Mouse (Mus musculus) CH12.LX (cell line): ENCODE data around the gene Txndc16. TPM values are rescaled to one million over a fixed set of nuclear protein-coding genes. Genes with fewer than 3 reads are reported as not detected.

Experiments
- DNase-seq: peaks from one replicate; pipeline ENCODE4 v3.0.0-alpha.2; 2013; ENCODE audit errors: extremely low read depth
- H3K27ac ChIP-seq: 2 replicates; pipeline ENCODE4 v1.5.1; 2012; ENCODE audit warnings: low read depth, mild to moderate bottlenecking, control low read depth, moderate library complexity; ENCODE audit not compliant: insufficient read depth
- H3K27me3 ChIP-seq: replicated peaks from 2 replicates; pipeline ENCODE3; 2012; ENCODE audit warnings: inconsistent platforms
- H3K36me3 ChIP-seq, 2 experiments: replicated peaks in 1 of 2; 2 replicates each; pipeline versions ENCODE3 to v1.6.1; 2012; ENCODE audit warnings: inconsistent platforms in 1 of 2, low read length in 1 of 2, mild to moderate bottlenecking in 1 of 2, mixed read lengths in 1 of 2, moderate library complexity in 1 of 2; ENCODE audit not compliant: control insufficient read depth in 1 of 2, insufficient read depth in 1 of 2
- H3K4me1 ChIP-seq, 2 experiments: 2 replicates each; pipeline ENCODE4 v1.6.1; 2012; ENCODE audit warnings: inconsistent platforms in 1 of 2, moderate library complexity in 1 of 2; ENCODE audit not compliant: insufficient read depth in 2 of 2, control insufficient read depth in 1 of 2
- H3K4me2 ChIP-seq: 2 replicates; pipeline ENCODE4 v1.6.1; 2012; ENCODE audit warnings: low read depth, mild to moderate bottlenecking, control low read depth; ENCODE audit not compliant: poor library complexity, insufficient read depth, severe bottlenecking
- H3K4me3 ChIP-seq, 3 experiments: fragments of 150-350 bp in 1 of 3; sonication (generic) in 1 of 3; replicated peaks in 1 of 3; 2 replicates each; pipeline versions ENCODE3 to v1.5.1; 2011 to 2012; ENCODE audit warnings: low read depth in 2 of 3, low read length in 2 of 3, mild to moderate bottlenecking in 2 of 3, moderate library complexity in 2 of 3, control low read depth in 1 of 3, improper control_type of control experiment in 1 of 3, inconsistent platforms in 1 of 3, mixed read lengths in 1 of 3; ENCODE audit not compliant: poor library complexity in 1 of 3
- H3K79me2 ChIP-seq: replicated peaks from 2 replicates; pipeline ENCODE4 v1.6.1; 2012; ENCODE audit warnings: mild to moderate bottlenecking, moderate library complexity; ENCODE audit not compliant: control insufficient read depth, poor library complexity, insufficient read depth, severe bottlenecking; ENCODE audit errors: extremely low read depth
- H3K9ac ChIP-seq: 2 replicates; pipeline ENCODE4 v1.6.1; 2012; ENCODE audit warnings: low read depth, mild to moderate bottlenecking, control low read depth, moderate library complexity; ENCODE audit not compliant: insufficient read depth
- H3K9me3 ChIP-seq: replicated peaks from 2 replicates; pipeline ENCODE3; 2012; ENCODE audit warnings: low read length, inconsistent platforms, mixed read lengths
- BHLHE40 ChIP-seq: IDR thresholded peaks from 2 replicates; pipeline ENCODE4 v1.6.1; 2011; ENCODE audit warnings: mild to moderate bottlenecking, low read depth, low read length, improper control_type of control experiment
- CHD1 ChIP-seq: IDR thresholded peaks from 2 replicates; pipeline ENCODE4 v1.6.1; 2012; ENCODE audit warnings: low read depth, low read length, improper control_type of control experiment, inconsistent platforms
- CHD2 ChIP-seq: IDR thresholded peaks from 2 replicates; pipeline ENCODE4 v1.6.1; 2011; ENCODE audit warnings: low read length, improper control_type of control experiment
- CTCF ChIP-seq, 2 experiments: IDR thresholded peaks in 1 of 2; conservative IDR thresholded peaks in 1 of 2; 2 replicates each; pipeline ENCODE4 v1.5.1; 2011 to 2012; ENCODE audit warnings: low read depth in 2 of 2, low read length in 2 of 2, improper control_type of control experiment in 1 of 2, inconsistent platforms in 1 of 2, mild to moderate bottlenecking in 1 of 2, moderate library complexity in 1 of 2
- GABPA ChIP-seq: IDR thresholded peaks from 2 replicates; pipeline ENCODE4 v1.6.1; 2012; ENCODE audit warnings: low read depth, low read length, improper control_type of control experiment, inconsistent platforms; ENCODE audit not compliant: insufficient replicate concordance
- HCFC1 ChIP-seq: IDR thresholded peaks from 2 replicates; pipeline ENCODE4 v1.6.1; 2012; ENCODE audit warnings: low read depth, mild to moderate bottlenecking, inconsistent platforms, low read length, improper control_type of control experiment
- IRF4 ChIP-seq: IDR thresholded peaks from 2 replicates; pipeline ENCODE4 v1.6.1; 2014; ENCODE audit warnings: low read depth, mild to moderate bottlenecking, inconsistent platforms, low read length, improper control_type of control experiment
- JUN ChIP-seq: IDR thresholded peaks from 2 replicates; pipeline ENCODE4 v1.6.1; 2011; ENCODE audit warnings: low read depth, mild to moderate bottlenecking, low read length, improper control_type of control experiment, moderate library complexity; ENCODE audit not compliant: insufficient read depth
- KAT2A ChIP-seq: IDR thresholded peaks from 2 replicates; pipeline ENCODE4 v1.6.1; 2012; ENCODE audit warnings: low read length, improper control_type of control experiment, inconsistent platforms; ENCODE audit not compliant: insufficient replicate concordance
- MAFK ChIP-seq: IDR thresholded peaks from 2 replicates; pipeline ENCODE4 v1.6.1; 2011; ENCODE audit warnings: low read length, improper control_type of control experiment; ENCODE audit not compliant: insufficient replicate concordance
- MAZ ChIP-seq: IDR thresholded peaks from 2 replicates; pipeline ENCODE4 v1.6.1; 2012; ENCODE audit warnings: low read depth, mild to moderate bottlenecking, inconsistent platforms, low read length, improper control_type of control experiment, moderate library complexity
- MEF2A ChIP-seq: IDR thresholded peaks from 2 replicates; pipeline ENCODE4 v1.6.1; 2014; ENCODE audit warnings: low read depth, mild to moderate bottlenecking, inconsistent platforms, low read length, improper control_type of control experiment, borderline replicate concordance
- MYC ChIP-seq: IDR thresholded peaks from 2 replicates; pipeline ENCODE4 v1.6.1; 2011; ENCODE audit warnings: low read depth, mild to moderate bottlenecking, improper control_type of control experiment, low read length
- PAX5 ChIP-seq: IDR thresholded peaks from 2 replicates; pipeline ENCODE4 v1.6.1; 2012; ENCODE audit warnings: low read length, inconsistent platforms, mixed read lengths
- RAD21 ChIP-seq: IDR thresholded peaks from 2 replicates; pipeline ENCODE4 v1.6.1; 2011; ENCODE audit warnings: low read depth, mild to moderate bottlenecking, low read length, improper control_type of control experiment, moderate library complexity
- SIN3A ChIP-seq: IDR thresholded peaks from 2 replicates; pipeline ENCODE4 v1.6.1; 2012; ENCODE audit warnings: low read length, improper control_type of control experiment, inconsistent platforms
- SMC3 ChIP-seq: IDR thresholded peaks from 2 replicates; pipeline ENCODE4 v1.6.1; 2011; ENCODE audit warnings: low read depth, low read length, improper control_type of control experiment
- TBP ChIP-seq: conservative IDR thresholded peaks from 2 replicates; pipeline ENCODE4 v1.6.1; 2011; ENCODE audit warnings: low read depth, low read length, improper control_type of control experiment
- UBTF ChIP-seq: IDR thresholded peaks from 2 replicates; pipeline ENCODE4 v1.6.1; 2012; ENCODE audit warnings: low read depth, mild to moderate bottlenecking, inconsistent platforms, low read length, improper control_type of control experiment, moderate library complexity
- ZC3H11A ChIP-seq: IDR thresholded peaks from 2 replicates; pipeline ENCODE4 v1.6.1; 2012; ENCODE audit warnings: low read depth, mild to moderate bottlenecking, inconsistent platforms, low read length, improper control_type of control experiment
- ZKSCAN1 ChIP-seq: IDR thresholded peaks from 2 replicates; pipeline ENCODE4 v1.6.1; 2012; ENCODE audit warnings: low read depth, inconsistent platforms, low read length, improper control_type of control experiment, borderline replicate concordance
- ZMIZ1 ChIP-seq: IDR thresholded peaks from 2 replicates; pipeline ENCODE4 v1.6.1; 2012; ENCODE audit warnings: low read depth, mild to moderate bottlenecking, inconsistent platforms, low read length, improper control_type of control experiment
- ZNF384 ChIP-seq: IDR thresholded peaks from 2 replicates; pipeline ENCODE4 v1.6.1; 2012; ENCODE audit warnings: low read depth, low read length, improper control_type of control experiment, inconsistent platforms
- dilution Hi-C: fragments of 300-500 bp; cut with MboI; formaldehyde crosslinking; loops from 2 replicates; pipeline ENCODE4 v1.14.3; 2020; ENCODE audit warnings: low sequenced_read_pairs; ENCODE audit not compliant: extremely low pct_unique_long_range_greater_than_20kb, extremely low pct_ligation_motif_present
- in situ Hi-C: fragments of 300-500 bp; cut with MboI; formaldehyde crosslinking; loops from 3 replicates; pipeline ENCODE4 v1.14.3; 2019; ENCODE audit warnings: low sequenced_read_pairs, low pct_ligation_motif_present, low pct_unique_long_range_greater_than_20kb, mixed read lengths
- polyA plus RNA-seq: library from polyadenylated mRNA; unstranded; fragments of >175 nt; gene quantifications from 2 replicates; pipeline ENCODE4 v1.2.1, GENCODE M21; 2012; ENCODE audit warnings: low read depth; ENCODE audit not compliant: insufficient read length
- total RNA-seq, 2 experiments: library from RNA; depleted of rRNA; stranded (reverse); fragments of 300-350 nt in 1 of 2; fragments of >200 nt in 1 of 2; gene quantifications; 2 replicates each; pipeline ENCODE4 v1.2.3; 2012 to 2014

The Txndc16 gene
- total and polyA plus RNA-seq, 3 experiments: 7.8 to 15.2 (median 8.0) TPM

DNA sequence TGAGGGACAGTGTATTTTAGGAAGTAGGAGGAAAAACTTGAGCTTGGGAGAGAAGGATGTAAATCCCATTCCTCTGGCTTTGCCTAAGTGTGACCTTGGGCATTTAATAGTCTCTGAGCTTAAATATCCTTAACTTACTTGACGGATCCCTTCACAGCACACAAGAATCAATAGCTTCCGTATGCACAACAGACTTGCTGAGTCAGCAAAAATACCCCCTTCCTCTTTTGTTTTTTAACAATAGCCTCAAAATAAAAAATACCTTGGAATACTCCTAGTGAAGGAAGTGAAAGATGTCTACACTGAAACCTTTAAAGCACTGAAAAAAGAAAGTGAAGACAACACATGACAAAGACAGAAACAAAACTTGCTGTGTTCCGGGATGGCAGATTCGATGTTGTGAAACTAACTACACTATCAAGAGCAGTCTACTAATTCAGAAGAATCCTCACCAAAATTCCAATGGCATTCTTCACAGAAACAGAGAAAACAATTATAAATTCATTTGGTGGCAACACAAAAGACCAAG, 31.5 kb upstream of the Txndc16 start:
- Histone ChIP-seq H3K36me3 (no peaks in the 10 kb centered on the region), H3K9me3 (no peaks in the 10 kb centered on the region), H3K27ac (no peak overlapping the region), H3K9ac (no peak overlapping the region), H3K4me1 (no peaks in the 10 kb centered on the region), H3K27me3 (no peaks in the 10 kb centered on the region), H3K79me2 (no peaks in the 10 kb centered on the region), H3K4me3 (no peak overlapping the region), H3K4me2 (no peak overlapping the region)
- TF ChIP-seq ZNF384 (no peak), HCFC1 (no peak), RAD21 (no peak), ZKSCAN1 (no peak), MAFK (peak; percentile 100), ZC3H11A (no peak), IRF4 (no peak)
- in situ Hi-C loops: no loop called here
- DNase-seq: no peak
- dilution Hi-C loops: no loop called here

DNA sequence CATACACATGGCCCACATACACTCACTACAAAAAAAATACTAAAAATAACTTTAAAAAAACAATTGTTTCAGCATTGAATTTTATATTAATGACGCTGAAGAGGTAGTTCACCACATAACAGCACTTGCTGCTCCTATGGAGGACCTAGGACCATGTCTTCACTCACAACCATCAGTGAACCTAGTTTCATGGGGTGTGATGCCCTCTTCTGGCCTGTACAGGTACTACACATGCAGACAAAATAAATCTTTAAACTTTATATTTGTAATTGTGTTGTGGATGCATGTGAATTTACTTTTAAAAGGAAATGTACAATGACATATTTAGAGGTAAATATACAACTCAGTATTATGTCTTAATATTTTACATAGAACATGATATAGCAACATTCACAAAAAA, 21.5 kb upstream of the Txndc16 start:
- H3K4me3 ChIP-seq: no peak overlapping the region
- TF ChIP-seq CHD1 (no peak), CTCF (conservative IDR thresholded peaks at IDR 0.05 in 1 of 2, IDR thresholded peaks at IDR 0.05 in 1 of 2; ENCODE audit: low read depth in 2 of 2, low read length in 2 of 2) (peak; percentile 60 to 79), RAD21 (peak; percentile 57), TBP (no peak), JUN (no peak), MAZ (no peak), SMC3 (peak; percentile 22)
- TF ChIP-seq, all 38 proteins: peak for 3
- H3K27me3 ChIP-seq: no peaks in the 10 kb centered on the region
- no peak overlapping the region for H3K9ac ChIP-seq
- H3K79me2 ChIP-seq: no peaks in the 10 kb centered on the region
- H3K27ac ChIP-seq: no peak overlapping the region
- 0 out of 4 replicates have a peak, but pooled peaks cover 0 to 2% of the 10 kb centered on the region in 2 experiments for H3K4me1 ChIP-seq
- in situ Hi-C loops: no loop called here
- no peaks in the 10 kb centered on the region for H3K9me3 ChIP-seq
- DNase-seq: no peak
- H3K4me2 ChIP-seq: no peak overlapping the region
- no peaks in the 10 kb centered on the region for H3K36me3 ChIP-seq
- dilution Hi-C loops: no loop called here

DNA sequence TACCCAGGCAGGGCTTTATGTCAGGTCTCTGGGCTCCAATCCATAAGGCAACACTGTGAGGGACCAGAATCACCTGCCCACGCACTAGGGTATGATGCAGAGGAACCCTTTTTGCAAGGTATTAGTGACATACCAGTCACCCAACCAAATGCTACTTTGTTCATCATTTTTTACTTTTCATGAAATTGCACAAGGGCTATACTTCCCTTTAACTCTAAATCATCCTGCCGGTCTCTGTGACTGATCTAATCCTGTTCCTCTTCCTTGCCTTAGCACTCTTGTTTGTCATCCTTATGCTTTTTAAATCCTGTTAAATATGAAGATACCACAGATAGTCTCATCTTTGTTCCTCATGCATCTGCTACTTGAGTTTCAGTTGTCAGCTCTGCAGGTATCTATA, 18.9 kb upstream of the Txndc16 start:
- no peak overlapping the region for H3K4me2 ChIP-seq
- in situ Hi-C loops (no loop called here), dilution Hi-C loops (no loop called here)
- no peaks in the 10 kb centered on the region for H3K79me2 ChIP-seq
- H3K36me3 ChIP-seq: no peaks in the 10 kb centered on the region
- TF ChIP-seq PAX5 (no peak), TBP (no peak), IRF4 (no peak), ZMIZ1 (no peak), MEF2A (no peak), MYC (no peak), MAZ (no peak), GABPA (no peak), CHD2 (no peak), UBTF (no peak), BHLHE40 (no peak), ZNF384 (no peak), KAT2A (no peak), SIN3A (no peak)
- H3K4me1 ChIP-seq: no peaks in the 10 kb centered on the region
- no peak overlapping the region for H3K4me3 ChIP-seq
- DNase-seq: no peak
- no peaks in the 10 kb centered on the region for H3K9me3 ChIP-seq
- no peak overlapping the region for H3K27ac ChIP-seq
- no peaks in the 10 kb centered on the region for H3K27me3 ChIP-seq
- H3K9ac ChIP-seq: no peak overlapping the region
